Mouse (Mus musculus) kidney, adult 9 months (tissue): ENCODE data around the gene Rap1a.

Source experiments
- DNase-seq: peaks from one replicate; pipeline ENCODE4 v3.0.0; 2022

Gene Rap1a

GRCm38 (mm10) chr3:105801191-105802166, at the start of gene Rap1a:
Gene Rap1a (minus strand): TSS chr3:105801336.
- peak; percentile 65 for DNase-seq

- no peak for DNase-seq
These were observed 45.3 kb upstream of the Rap1a start for GRCm38 (mm10) chr3:105846294-105847069.

- DNase-seq, result no peak
These were observed 38.7 kb upstream of the Rap1a start for GRCm38 (mm10) chr3:105839836-105840235.

GRCm38 (mm10) chr3:105838655-105839054, 37.5 kb upstream of the Rap1a start:
- DNase-seq, result no peak

GRCm38 (mm10) chr3:105836883-105837282, 35.7 kb upstream of the Rap1a start:
- DNase-seq, result no peak

GRCm38 (mm10) chr3:105835875-105836274, 34.7 kb upstream of the Rap1a start:
- no peak for DNase-seq

- DNase-seq, result no peak
These were observed 30.4 kb upstream of the Rap1a start for GRCm38 (mm10) chr3:105831584-105831983.

- DNase-seq, result peak; percentile 57
These were observed 24.5 kb upstream of the Rap1a start for GRCm38 (mm10) chr3:105825501-105826161.

GRCm38 (mm10) chr3:105824704-105825103, 23.6 kb upstream of the Rap1a start:
- no peak for DNase-seq

- no peak for DNase-seq
These were observed 23.0 kb upstream of the Rap1a start for GRCm38 (mm10) chr3:105824103-105824502.

- DNase-seq, result no peak
These were observed 22.5 kb upstream of the Rap1a start for GRCm38 (mm10) chr3:105823609-105824008.

- no peak for DNase-seq
These were observed 20.4 kb upstream of the Rap1a start for GRCm38 (mm10) chr3:105821504-105821903.

- DNase-seq, result no peak
These were observed 19.1 kb upstream of the Rap1a start for GRCm38 (mm10) chr3:105820272-105820671.

GRCm38 (mm10) chr3:105818130-105819004, 17.2 kb upstream of the Rap1a start:
- peak; percentile 28 for DNase-seq

- peak; percentile 25 for DNase-seq
These were observed 15.0 kb upstream of the Rap1a start for GRCm38 (mm10) chr3:105816089-105816488.

GRCm38 (mm10) chr3:105815236-105815904, 14.2 kb upstream of the Rap1a start:
- DNase-seq, result no peak

- no peak for DNase-seq
These were observed 10.0 kb upstream of the Rap1a start for GRCm38 (mm10) chr3:105811146-105811545.

- DNase-seq, result no peak
These were observed 7.3 kb upstream of the Rap1a start for GRCm38 (mm10) chr3:105808179-105809037.

- DNase-seq, result no peak
These were observed 6.5 kb upstream of the Rap1a start for GRCm38 (mm10) chr3:105807672-105808071.

GRCm38 (mm10) chr3:105806519-105807249, 5.5 kb upstream of the Rap1a start:
- DNase-seq, result no peak
